Mouse (Mus musculus) CD4-positive naive resting alpha-beta T cell, adult 57 days (primary cell): ENCODE data around the gene Dgkb. TPM values are rescaled to one million over a fixed set of nuclear protein-coding genes. Genes with fewer than 3 reads are reported as not detected.

ENCODE experiments used
- total RNA-seq: library from RNA; stranded (reverse); gene quantifications from one replicate; pipeline ENCODE4 v1.2.4, GENCODE M21; 2023

The Dgkb gene
- not detected for total RNA-seq

GRCm38 (mm10) chr12:37817426-37817825 is at the start of gene Dgkb:
Gene Dgkb (plus strand): TSS chr12:37817726.

